Mouse (Mus musculus) small intestine, adult 2 months (tissue): ENCODE data around the gene Ccdc136. TPM values are rescaled to one million over a fixed set of nuclear protein-coding genes. Genes with fewer than 3 reads are reported as not detected.
A peak's percentile ranks its signal among the peaks of the same experiment; 100 is the strongest.

Experiments
- H3K27ac ChIP-seq: fragments of 200-500 bp; 2 replicates; pipeline ENCODE4 v1.5.1; 2012; ENCODE audit warnings: low read depth, low read length, control low read depth, inconsistent platforms; ENCODE audit not compliant: insufficient read depth
- H3K27me3 ChIP-seq: fragments of 200-500 bp; 2 replicates; pipeline ENCODE4 v1.6.1; 2012; ENCODE audit warnings: mild to moderate bottlenecking, moderate library complexity, low read length, inconsistent platforms; ENCODE audit not compliant: control insufficient read depth, insufficient read depth
- H3K36me3 ChIP-seq: fragments of 200-500 bp; 2 replicates; pipeline ENCODE4 v1.6.1; 2012; ENCODE audit warnings: mild to moderate bottlenecking, low read length, control low read depth, inconsistent platforms; ENCODE audit not compliant: control insufficient read depth, insufficient read depth
- H3K4me1 ChIP-seq: fragments of 200-500 bp; 2 replicates; pipeline ENCODE4 v1.6.1; 2012; ENCODE audit warnings: low read length, inconsistent platforms, mixed read lengths; ENCODE audit not compliant: control insufficient read depth, insufficient read depth, insufficient read length
- H3K4me3 ChIP-seq: fragments of 200-500 bp; 2 replicates; pipeline ENCODE4 v1.5.1; 2012; ENCODE audit warnings: low read depth, mild to moderate bottlenecking, control low read depth, inconsistent platforms, low read length, moderate library complexity
- CTCF ChIP-seq: fragments of 200-500 bp; IDR thresholded peaks from 2 replicates; pipeline ENCODE4 v1.5.1; 2012; ENCODE audit warnings: low read depth, mild to moderate bottlenecking, control low read depth, inconsistent platforms, low read length, moderate library complexity, mixed read lengths; ENCODE audit not compliant: insufficient replicate concordance, insufficient read length; ENCODE audit errors: extremely low read depth
- POLR2A ChIP-seq: fragments of 200-500 bp; IDR thresholded peaks from 2 replicates; pipeline ENCODE4 v1.6.1; 2012; ENCODE audit warnings: low read depth, mild to moderate bottlenecking, control low read depth, inconsistent platforms, low read length, moderate library complexity
- whole genome bisulfite sequencing: fragments of 180-500 bp; shearing (Covaris S2); methylation state at CpG from one replicate; pipeline ENCODE4 v1.1.7; 2018; 5-methylcytosine and 5-hydroxymethylcytosine counted together
- polyA plus RNA-seq: library from polyadenylated mRNA; depleted of rRNA; stranded (reverse); fragments of >200 nt; gene quantifications from 2 replicates; pipeline ENCODE4 v1.2.3, GENCODE M21; 2012

Gene Ccdc136
- polyA plus RNA-seq, 1 experiment, result 1.8 TPM

DNA sequence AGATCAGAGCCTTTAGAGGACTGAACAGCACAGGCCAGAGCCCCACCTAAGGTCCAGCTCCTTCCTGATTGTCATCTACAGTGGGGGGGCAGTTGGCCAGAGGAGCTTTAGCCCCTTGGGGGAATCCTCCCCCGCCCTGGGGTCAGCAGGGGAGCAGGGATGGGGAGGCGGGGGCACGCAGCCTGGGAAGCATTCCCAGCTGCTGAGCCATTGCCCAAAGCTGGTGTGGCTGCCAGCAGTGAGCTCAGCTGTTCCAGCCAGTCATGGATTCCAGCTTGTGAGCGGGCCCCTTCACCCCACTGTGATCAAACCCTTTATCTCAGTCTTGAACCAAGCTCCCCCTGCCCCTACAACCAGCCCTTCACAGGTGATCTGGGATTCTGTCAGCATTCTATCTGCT lies 43.1 kb downstream of the Ccdc136 start:
- H3K4me3 ChIP-seq, result no peak overlapping the region
- no peaks in the 10 kb centered on the region for H3K36me3 ChIP-seq
- WGBS, result 75% methylated on average over 4 of the region's 4 CpGs
- no peaks in the 10 kb centered on the region; the same call in 1 of the 2 replicates for H3K4me1 ChIP-seq
- no peak overlapping the region for H3K27ac ChIP-seq
- TF ChIP-seq POLR2A (no peak), CTCF (no peak)
- H3K27me3 ChIP-seq, result peaks cover 15% of the 10 kb centered on the region; the same call in 1 of the 2 replicates

DNA sequence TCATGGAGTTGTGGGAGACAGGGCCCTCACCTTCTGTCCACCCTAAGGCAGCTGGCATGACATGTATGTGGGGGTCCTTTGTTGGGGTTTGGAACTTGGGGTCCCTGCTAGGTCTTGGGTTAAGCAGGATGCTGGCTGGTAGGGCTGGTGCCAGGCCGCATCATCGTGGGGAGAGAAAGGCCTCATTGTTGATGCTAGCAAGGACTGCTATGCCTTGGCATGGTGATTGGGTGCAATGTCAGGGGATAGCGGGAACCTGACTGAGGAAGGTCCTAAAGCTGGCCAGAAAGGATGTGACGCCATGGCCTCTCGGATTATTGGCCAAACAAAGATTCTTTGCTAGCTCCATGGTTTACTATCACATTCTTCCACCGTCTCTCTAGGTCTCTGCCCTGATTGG lies 43.7 kb downstream of the Ccdc136 start:
- Histone ChIP-seq H3K27me3 (peaks cover 9% of the 10 kb centered on the region; the same call in 1 of the 2 replicates), H3K27ac (no peak overlapping the region), H3K4me3 (no peak overlapping the region), H3K36me3 (no peaks in the 10 kb centered on the region), H3K4me1 (no peaks in the 10 kb centered on the region; the same call in 1 of the 2 replicates)
- 84% methylated on average over 6 of the region's 6 CpGs for WGBS
- TF ChIP-seq POLR2A, result no peak
- TF ChIP-seq CTCF, result no peak

DNA sequence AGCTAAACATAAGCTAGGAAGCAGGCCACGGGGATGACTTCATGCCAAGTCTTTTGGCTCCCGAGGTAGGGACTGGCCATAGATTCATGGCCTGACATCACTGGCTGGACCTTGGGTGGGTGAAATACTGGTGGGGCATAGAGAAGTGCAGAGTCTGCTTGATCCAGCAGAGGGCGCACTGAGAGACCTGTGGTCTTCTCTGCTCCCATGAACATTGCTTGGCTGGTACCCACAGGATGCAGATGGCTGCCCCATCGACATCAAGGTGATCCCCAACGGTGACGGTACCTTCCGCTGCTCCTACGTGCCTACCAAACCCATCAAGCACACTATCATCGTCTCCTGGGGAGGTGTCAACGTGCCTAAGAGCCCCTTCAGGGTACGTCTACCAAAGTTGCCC lies 48.7 kb downstream of the Ccdc136 start:
- 58% methylated on average over 11 of the region's 11 CpGs for WGBS
- TF ChIP-seq CTCF (peak; percentile 69; the same call in 1 of the 2 replicates), POLR2A (no peak)
- Histone ChIP-seq H3K4me1 (no peaks in the 10 kb centered on the region), H3K27me3 (no peaks in the 10 kb centered on the region), H3K27ac (no peak overlapping the region), H3K36me3 (no peaks in the 10 kb centered on the region), H3K4me3 (no peak overlapping the region)

DNA sequence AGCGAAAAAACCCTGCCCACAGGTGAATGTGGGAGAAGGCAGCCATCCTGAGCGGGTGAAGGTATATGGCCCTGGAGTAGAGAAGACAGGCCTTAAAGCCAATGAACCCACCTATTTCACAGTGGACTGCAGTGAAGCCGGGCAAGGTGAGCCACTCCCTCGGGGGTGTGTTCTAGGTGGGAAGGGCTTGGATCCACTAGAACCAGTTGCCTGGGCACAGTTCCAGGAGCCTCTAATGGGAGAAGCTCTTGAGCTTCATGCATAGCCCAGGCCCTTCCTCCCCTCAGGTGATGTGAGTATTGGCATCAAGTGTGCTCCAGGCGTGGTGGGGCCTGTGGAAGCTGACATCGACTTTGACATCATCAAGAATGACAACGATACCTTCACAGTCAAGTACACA lies 49.2 kb downstream of the Ccdc136 start:
- Histone ChIP-seq H3K27me3 (no peaks in the 10 kb centered on the region), H3K27ac (no peak overlapping the region), H3K4me3 (no peak overlapping the region), H3K36me3 (no peaks in the 10 kb centered on the region), H3K4me1 (no peaks in the 10 kb centered on the region)
- 66% methylated on average over 7 of the region's 7 CpGs for WGBS
- TF ChIP-seq CTCF (no peak), POLR2A (no peak)

DNA sequence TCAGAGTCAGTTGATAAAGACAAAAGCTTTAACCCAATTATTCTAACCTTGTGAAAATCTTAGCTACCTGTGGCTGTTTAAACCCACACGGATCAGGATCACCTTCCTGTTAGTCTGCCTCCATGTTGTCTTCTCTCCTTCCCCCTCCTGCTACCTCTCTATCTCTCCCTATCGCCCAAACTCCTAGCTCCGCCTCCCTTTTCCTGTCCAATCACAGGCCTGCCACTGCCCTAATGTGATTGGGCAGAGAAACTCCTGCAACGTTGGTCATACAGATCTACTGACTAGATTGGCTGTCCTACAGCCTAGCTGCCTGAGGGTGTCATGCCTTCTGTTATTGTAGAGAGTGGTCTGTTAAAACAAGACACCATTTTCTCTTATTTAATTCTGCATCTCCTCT lies 53.7 kb downstream of the Ccdc136 start:
- no peak overlapping the region for H3K27ac ChIP-seq
- TF ChIP-seq CTCF (no peak), POLR2A (no peak)
- H3K4me3 ChIP-seq, result no peak overlapping the region
- H3K36me3 ChIP-seq, result no peaks in the 10 kb centered on the region
- no peaks in the 10 kb centered on the region for H3K27me3 ChIP-seq
- 24% methylated on average over 4 of the region's 4 CpGs for WGBS
- H3K4me1 ChIP-seq, result no peaks in the 10 kb centered on the region

DNA sequence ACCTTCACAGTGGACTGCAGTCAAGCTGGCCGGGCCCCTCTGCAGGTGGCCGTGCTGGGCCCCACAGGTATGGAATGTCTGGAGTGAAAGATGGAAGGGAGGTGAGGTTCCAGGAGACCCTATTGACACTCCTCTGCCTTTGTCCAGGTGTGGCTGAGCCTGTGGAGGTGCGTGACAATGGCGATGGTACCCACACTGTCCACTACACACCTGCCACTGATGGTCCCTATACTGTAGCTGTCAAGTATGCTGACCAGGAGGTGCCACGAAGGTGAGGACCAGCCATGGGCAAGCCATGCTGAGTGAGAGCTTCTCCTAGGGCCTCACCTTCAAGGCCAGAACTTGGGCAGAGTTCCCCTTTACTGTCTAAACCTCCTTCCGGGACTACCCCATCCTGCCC lies 54.6 kb downstream of the Ccdc136 start:
- Histone ChIP-seq H3K27me3 (no peaks in the 10 kb centered on the region), H3K4me1 (no peaks in the 10 kb centered on the region), H3K27ac (no peak overlapping the region), H3K36me3 (no peaks in the 10 kb centered on the region), H3K4me3 (no peak overlapping the region)
- TF ChIP-seq POLR2A (no peak), CTCF (no peak)
- 90% methylated on average over 6 of the region's 6 CpGs for WGBS

DNA sequence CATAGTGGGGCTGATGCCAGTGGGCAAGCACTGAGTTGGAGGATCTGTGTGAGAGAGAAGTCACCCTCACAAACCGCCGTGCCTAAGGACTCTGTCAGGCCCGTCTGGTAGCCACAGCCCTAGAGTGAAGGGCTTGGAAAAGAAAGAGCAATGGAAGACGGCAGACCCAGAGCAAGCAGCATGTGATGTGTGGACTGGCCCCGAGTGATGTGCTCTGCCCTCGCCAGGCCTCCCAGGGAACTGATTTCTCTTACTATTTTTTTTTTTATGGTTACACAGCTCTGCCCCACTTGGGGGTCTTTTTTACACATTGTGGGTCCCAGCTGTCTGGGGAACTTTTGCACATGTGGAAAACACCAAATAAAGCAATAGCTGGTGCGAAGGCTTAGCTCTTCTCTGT lies 65.4 kb downstream of the Ccdc136 start:
- no peak overlapping the region for H3K27ac ChIP-seq
- TF ChIP-seq POLR2A, result no peak
- TF ChIP-seq CTCF, result no peak
- no peak overlapping the region for H3K4me3 ChIP-seq
- no peaks in the 10 kb centered on the region for H3K4me1 ChIP-seq
- H3K36me3 ChIP-seq, result no peaks in the 10 kb centered on the region
- no peaks in the 10 kb centered on the region for H3K27me3 ChIP-seq
- 57% methylated on average over 7 of the region's 7 CpGs for WGBS

DNA sequence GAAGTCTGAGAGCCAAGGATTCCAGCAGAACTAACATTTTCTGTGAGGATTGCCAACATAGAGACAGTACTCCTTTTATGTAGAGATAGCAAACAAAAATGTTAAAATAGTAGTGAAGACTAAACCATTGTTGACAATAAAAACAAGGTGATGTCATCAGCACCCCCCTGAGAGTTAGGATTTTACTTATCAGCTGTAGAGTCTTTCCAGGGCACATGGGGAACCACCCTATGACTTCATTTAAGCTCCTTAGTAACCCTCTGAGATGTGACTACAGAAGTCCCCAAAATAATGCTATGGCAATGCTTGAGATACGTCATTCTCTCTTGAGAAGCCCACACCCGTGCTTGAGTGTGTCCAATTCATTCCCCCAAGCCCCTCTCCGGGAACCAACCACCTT lies 67.3 kb downstream of the Ccdc136 start:
- WGBS, result 72% methylated on average over 3 of the region's 3 CpGs
- H3K4me3 ChIP-seq, result no peak overlapping the region
- H3K4me1 ChIP-seq, result no peaks in the 10 kb centered on the region
- H3K27ac ChIP-seq, result no peak overlapping the region
- no peaks in the 10 kb centered on the region for H3K36me3 ChIP-seq
- TF ChIP-seq CTCF, result no peak
- TF ChIP-seq POLR2A, result no peak
- no peaks in the 10 kb centered on the region for H3K27me3 ChIP-seq
